Mouse (Mus musculus) urinary bladder, postnatal 14 days (tissue): ENCODE results near the gene Mreg.
A peak's percentile ranks its signal among the peaks of the same experiment; 100 is the strongest.
"Not testable (repeated sequence)": the region's sequence is repeated elsewhere in the genome, so short reads cannot be mapped to it uniquely, and the experiment has no call there.

Source experiments
- DNase-seq: peaks from one replicate; pipeline ENCODE4 v3.0.0; 2021; ENCODE audit warnings: low spot score

Gene Mreg

GRCm38 (mm10) chr1:72211701-72212699 is at the start of gene Mreg:
Gene Mreg (minus strand): TSS chr1:72212307.
- peak; percentile 64 for DNase-seq

DNA sequence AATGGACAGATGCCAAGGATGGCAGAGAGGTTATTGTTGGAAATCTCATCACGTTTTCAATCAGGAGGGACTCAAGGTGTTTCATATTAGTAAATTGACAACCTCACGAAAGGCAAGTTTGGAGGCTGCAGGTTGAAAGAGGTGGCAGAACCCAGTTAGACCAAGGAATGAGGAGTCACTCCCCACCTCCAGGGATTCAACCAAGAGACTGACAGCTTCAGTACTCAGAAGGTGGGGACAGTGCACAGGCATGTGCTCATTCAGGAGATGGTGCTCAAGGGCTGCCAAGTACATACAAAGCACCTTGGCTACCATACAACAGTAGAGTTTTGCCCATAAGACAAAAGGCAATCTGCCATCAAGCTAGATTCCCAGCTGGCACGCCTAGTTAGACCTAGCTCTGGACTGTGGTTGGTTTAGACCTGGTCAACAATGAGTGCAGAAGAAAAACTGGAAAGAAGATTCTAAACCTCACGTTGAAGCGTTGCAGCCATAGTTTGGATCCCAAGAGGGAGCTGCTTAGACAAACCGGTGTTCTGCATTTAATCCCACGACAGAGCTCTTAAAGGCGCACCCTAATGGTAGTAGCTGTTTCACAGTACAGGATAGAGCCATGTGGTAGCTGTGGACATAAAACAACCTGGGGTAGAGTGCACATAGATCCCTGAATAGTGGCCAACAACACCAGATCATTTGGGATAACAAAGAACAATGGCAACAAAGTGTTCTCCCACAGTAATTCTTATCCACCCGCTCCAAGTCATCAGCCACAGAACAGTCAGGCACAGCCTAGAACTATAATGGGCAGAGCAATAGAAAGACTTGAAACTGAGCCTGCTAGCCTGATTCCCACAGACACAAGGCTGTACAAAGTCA is 44.5 kb upstream of the Mreg start:
- DNase-seq, result no peak

DNA sequence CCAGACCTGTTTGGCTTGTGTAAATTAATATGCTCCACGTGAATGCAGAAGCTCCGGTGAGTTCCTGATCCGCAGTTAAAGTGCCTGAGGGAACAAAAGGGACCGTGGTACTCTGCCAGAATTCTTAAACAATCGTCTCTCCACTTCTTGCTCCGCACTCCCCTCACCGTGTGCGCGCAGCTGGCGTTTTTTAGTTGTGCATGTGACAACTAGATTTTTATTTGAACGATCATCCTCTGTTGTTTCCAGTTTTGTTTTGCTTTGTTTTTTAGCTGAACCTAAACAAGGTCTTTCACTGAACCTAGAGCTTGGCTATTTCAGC is 43.7 kb upstream of the Mreg start:
- DNase-seq, result no peak

- peak; percentile 65 for DNase-seq
Measured at GRCm38 (mm10) chr1:72255062-72255853, 43.2 kb upstream of the Mreg start.

- peak; percentile 93 for DNase-seq
Measured at GRCm38 (mm10) chr1:72254545-72255061, 42.5 kb upstream of the Mreg start.

- DNase-seq, result peak; percentile 13
Measured at GRCm38 (mm10) chr1:72253881-72254491, 41.9 kb upstream of the Mreg start.

DNA sequence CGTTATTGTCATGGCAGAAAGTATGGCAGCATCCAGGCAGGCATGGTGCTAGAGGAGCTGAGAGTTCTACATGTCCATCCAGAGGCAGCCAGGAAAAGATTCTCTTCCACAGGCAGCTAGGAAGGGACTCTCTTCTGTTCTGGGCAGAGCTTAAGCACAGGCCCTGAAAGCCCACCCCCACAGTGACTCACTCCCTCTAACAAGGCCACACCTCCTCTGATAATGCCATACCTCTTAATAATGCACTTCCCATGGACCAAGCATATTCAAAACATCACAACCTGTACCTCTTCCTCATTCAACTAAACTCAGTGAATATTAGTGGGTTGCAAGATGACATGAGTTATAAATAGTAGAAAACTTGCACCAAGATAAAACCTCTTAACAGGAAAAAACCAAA is 39.7 kb upstream of the Mreg start:
- no peak for DNase-seq

DNA sequence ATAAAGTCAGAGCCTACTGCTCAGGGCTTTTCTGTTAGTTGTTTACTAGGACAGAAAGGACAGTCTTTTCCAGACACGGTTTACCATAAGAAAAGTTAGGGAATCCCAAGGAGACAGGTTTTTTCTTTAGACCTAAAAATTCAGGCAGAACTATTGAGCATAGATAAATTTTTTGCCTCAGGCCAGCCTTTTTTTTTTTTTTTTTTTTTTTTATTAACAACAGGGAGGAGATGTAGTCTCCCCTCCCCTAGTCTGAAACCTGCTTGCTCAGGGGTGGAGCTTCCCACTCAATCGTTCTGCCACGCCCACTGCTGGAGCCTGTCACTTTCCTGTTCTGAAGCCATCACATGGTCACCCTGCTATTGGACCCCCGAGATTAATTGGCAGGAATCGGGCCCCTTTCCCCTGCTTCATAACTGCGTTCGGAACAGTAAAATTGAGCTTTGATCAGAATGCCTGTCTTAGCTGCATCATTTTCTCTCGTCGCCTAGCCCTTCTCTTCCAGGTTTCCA is 36.2 kb upstream of the Mreg start:
- DNase-seq, result not testable (repeated sequence)

DNA sequence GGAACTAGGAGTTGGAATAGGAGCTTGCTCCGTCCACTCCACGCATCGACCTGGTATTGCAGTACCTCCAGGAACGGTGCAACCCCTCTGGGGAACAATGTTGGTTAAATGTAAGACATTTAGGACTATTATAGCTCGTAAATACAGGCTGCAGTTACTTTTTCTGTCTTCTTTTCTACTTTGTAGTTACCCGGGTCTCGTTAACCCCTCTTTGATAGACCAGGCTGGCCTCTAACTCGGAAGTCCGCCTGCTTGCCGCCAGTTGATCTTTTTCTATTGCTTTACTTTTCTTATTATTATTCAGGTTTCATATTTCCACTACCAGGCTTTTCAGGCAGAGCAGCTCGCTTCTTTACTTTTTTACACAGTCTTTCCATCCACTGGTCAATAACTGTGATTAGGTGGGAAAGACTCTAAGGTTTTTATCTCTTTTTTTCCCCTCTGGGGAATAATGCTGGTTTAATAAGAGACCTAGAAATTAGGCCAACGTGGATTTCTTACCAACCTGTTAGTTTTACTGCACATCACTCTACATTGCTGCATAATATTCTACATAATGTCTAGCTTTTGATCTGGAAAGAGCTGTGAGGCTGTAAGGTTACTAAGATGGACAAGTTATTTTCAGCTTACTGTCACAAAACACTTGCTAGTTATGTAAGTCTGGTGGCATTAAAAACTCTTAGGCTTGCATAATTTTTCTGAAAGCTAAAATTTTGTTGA is 32.4 kb upstream of the Mreg start:
- peak; percentile 26 for DNase-seq

DNA sequence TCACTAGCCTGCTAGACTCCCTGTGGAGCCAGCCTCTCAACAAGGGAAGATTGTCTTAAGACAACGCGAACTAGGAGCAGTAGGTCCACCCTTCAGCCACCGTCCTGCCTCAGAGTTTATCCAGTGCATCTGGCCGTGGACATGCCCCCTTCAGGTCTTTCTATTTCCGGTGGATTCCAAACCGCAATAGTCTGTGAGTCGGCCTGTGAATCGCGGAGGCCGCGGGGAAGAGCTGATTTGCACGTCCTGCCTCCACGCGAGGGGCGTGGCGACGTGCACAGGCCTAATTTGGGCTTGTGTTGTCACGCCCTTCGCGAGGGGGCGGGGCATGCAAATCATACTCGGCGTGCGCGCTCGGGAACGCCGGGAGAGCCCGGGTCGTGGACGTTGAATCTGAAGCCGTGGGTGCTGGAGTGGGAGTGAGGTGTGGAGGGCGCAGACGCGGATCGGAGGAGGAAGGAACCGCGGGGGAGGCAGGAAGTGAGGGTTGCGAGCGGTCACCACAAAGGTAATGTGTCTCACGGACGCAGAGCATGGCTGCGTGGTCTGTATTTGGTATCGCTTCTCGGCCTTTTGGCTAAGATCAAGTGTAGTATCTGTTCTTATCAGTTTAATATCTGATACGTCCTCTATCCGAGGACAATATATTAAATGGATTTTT is 31.7 kb upstream of the Mreg start:
- DNase-seq, result peak; percentile 97

- DNase-seq, result no peak
Measured at GRCm38 (mm10) chr1:72242581-72243143, 30.6 kb upstream of the Mreg start.

DNA sequence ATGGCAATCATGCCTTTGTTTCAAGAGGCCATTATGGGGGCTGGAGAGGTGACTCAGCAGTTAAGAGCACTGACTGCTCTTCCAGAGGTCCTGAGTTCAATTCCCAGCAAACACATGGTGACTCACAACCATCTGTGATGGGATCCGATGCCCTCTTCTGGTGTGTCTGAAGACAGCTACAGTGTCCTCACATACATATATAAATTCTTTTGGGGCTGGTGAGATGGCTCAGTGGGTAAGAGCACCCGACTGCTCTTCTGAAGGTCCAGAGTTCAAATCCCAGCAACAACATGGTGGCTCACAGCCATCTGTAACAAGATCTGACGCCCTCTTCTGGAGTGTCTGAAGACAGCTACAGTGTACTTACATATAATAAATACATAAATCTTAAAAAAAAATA is 27.0 kb upstream of the Mreg start:
- not testable (repeated sequence) for DNase-seq

DNA sequence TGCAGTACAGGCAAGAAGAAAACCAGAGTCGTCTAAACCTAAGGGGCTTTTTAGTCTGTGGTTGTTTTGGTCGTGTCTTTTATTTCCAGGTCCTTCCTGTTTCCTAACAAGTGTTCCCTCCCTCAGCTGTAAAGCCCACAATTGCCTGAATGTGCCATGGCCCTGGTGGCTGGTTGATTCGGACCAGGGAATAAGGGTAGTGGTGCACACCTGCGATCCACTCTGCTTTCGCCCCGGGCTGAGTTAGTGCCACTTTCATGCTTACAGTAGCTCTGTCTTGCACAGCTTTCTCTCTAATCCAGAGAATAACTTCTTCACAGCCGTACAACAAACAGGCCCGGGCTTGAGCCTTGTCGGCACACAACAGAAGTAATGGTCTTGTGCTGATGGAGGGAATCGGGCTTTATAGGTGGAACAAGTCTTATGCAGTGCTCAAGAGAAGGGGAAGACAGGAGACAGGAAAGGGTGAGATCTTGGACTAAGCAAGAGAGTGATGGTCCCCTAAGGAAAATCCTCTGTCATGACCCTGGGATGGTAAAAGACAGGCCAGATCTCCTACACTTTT is 26.0 kb upstream of the Mreg start:
- no peak for DNase-seq

DNA sequence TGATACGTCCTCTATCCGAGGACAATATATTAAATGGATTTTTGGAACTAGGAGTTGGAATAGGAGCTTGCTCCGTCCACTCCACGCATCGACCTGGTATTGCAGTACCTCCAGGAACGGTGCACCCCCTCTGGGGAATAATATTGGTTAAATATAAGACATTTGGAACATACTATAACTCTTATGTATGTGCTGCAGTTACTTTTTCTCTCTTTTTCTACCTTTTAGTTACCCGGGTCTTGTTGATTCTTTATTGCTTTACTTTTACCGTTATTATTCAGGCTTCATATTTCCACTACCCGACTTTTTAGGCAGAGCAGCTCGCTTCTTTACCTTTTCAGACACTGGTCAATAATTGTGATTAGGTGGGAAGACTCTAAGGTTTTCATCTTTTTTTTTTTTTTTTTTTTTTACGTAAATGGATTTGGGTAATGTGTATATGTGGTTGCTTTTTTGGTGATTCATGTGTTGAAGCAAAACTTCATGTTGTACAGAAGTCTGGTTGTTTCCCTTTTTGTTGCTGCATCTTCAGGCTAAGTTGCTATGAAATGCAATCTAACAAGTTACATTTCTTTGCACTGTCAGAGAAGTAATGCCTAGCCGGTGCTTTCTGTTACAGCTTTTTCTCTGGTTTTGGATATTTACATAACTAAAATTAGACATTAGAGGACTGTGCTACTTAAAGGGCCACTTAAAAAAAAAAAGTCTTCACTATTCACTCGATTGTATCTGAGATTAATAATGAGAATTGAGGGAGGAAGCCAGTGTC is 25.1 kb upstream of the Mreg start:
- peak; percentile 60 for DNase-seq

DNA sequence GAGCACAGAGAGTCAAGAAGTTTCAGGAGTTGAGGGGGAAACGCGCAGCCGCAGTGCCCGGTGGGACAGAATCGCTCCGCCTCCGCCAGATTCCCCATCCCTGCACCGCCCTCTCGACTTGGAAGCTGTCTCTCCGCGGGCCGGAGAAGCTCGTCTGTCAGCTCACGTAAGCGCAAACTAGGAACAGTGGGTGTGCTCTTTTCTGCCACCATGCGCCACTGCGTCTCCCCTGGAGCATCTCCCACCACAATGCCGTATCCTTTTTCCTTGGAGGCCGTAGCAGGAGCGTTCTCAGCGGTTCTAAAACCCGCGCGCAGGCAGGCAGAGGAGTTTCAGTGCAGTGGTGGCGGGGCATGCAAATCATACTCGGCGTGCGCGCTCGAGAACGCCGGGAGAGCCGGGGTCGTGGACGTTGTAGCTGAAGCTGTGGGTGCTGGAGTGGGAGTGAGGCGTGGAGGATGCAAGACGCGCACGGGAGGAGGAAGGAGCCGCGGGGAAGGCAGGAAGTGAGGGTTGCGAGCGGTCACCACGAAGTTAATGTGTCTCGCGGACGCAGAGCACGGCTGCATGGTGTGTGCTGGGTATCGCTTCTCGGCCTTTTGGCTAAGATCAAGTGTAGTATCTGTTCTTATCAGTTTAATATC is 24.4 kb upstream of the Mreg start:
- peak; percentile 79 for DNase-seq

GRCm38 (mm10) chr1:72232592-72232991 is 20.5 kb upstream of the Mreg start:
- not testable (repeated sequence) for DNase-seq

DNA sequence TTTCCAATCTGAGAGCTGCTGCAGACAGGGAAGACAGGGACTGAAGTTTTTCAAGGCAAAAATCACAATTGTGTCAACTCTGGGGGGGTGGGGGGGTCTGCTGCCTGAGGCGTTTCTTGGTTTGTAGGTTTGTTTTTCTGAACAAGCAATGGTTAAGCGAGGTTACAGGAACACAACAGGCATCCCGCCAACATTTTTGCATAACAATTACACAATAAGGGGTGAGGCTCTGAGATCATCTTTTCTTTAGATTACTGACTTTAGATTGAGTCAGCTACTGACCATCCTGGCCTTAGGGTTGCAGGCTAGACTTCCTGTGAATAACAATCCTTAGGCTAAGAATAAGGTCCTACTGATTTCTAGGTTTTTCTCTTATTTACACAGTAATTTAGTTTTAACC is 16.9 kb upstream of the Mreg start:
- DNase-seq, result no peak

- DNase-seq, result no peak
Measured at GRCm38 (mm10) chr1:72227546-72227945, 15.4 kb upstream of the Mreg start.
